Mouse (Mus musculus) liver, embryonic 16.5 days (tissue): ENCODE data around the gene Tmem129. TPM values are rescaled to one million over a fixed set of nuclear protein-coding genes. Genes with fewer than 3 reads are reported as not detected.

Experiments
- ATAC-seq: fragments of 200-750 bp; cut with Nextera tagmentation; 2 replicates; pipeline ENCODE4 v1.8.0; 2017; ENCODE audit warnings: low read depth, mild to moderate bottlenecking, moderate number of reproducible peaks, moderate library complexity
- H3K27ac ChIP-seq: fragments of 300-500 bp; sonication (generic); 2 replicates; pipeline ENCODE4 v1.5.1; 2014; ENCODE audit warnings: mild to moderate bottlenecking, low read length
- H3K27me3 ChIP-seq: fragments of 300-500 bp; sonication (generic); 2 replicates; pipeline ENCODE4 v1.6.1; 2014; ENCODE audit warnings: low read depth, low read length, mixed read lengths; ENCODE audit not compliant: control insufficient read depth, insufficient read depth
- H3K36me3 ChIP-seq: fragments of 300-500 bp; sonication (generic); 2 replicates; pipeline ENCODE4 v1.6.1; 2014; ENCODE audit warnings: mild to moderate bottlenecking; ENCODE audit not compliant: control insufficient read depth, insufficient read depth
- H3K4me1 ChIP-seq: fragments of 300-500 bp; sonication (generic); 2 replicates; pipeline ENCODE4 v1.6.1; 2014; ENCODE audit warnings: low read depth, low read length, mixed read lengths; ENCODE audit not compliant: control insufficient read depth
- H3K4me2 ChIP-seq: fragments of 300-500 bp; sonication (generic); 2 replicates; pipeline ENCODE4 v1.6.1; 2014; ENCODE audit warnings: low read depth, low read length, mixed read lengths
- H3K4me3 ChIP-seq: fragments of 300-500 bp; sonication (generic); 2 replicates; pipeline ENCODE4 v1.5.1; 2014; ENCODE audit warnings: low read depth, mild to moderate bottlenecking, low read length
- H3K9ac ChIP-seq: fragments of 300-500 bp; sonication (generic); 2 replicates; pipeline ENCODE4 v1.6.1; 2014; ENCODE audit warnings: low read depth, low read length
- H3K9me3 ChIP-seq: fragments of 300-500 bp; sonication (generic); replicated peaks from 2 replicates; pipeline ENCODE4 v1.6.1; 2016; ENCODE audit warnings: low read length; ENCODE audit not compliant: control insufficient read depth
- WGBS: fragments of 180-500 bp; shearing (Covaris S2); extraction: QIAGEN DNeasy Blood & Tissue Kit; methylation state at CpG from one replicate; pipeline ENCODE4 v1.1.7; 2014; ENCODE audit not compliant: insufficient replicate concordance; 5-methylcytosine and 5-hydroxymethylcytosine counted together
- polyA plus RNA-seq: library from polyadenylated mRNA; unstranded; fragments of >200 nt; fragmentation: Nextera tagmentation; extraction: Ambion mirVana; gene quantifications from 2 replicates; pipeline ENCODE4 v1.2.1, GENCODE M21; 2015

Gene Tmem129
- polyA plus RNA-seq, 1 experiment from 2014 or later = 21.8 TPM

DNA sequence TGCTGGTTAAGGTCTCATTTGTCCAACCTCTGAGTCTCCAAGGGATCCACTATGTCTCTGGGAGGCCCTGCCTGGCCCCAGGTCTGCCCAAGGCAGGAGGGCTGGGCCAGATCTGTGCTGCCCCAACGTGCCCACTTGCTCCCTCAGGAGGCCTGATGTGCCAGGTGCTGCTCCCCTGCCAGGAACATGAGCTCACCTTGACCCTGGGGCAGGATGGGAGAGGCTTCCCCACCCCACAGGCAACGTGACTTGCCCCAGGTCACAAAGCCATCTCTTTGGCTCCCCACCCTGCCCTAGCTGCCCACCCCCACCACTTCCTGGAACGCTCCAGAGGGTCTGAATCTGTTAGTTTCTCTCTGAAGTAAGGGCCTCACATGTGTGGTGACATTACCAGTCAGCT lies 22.8 kb upstream of the Tmem129 start:
- Histone ChIP-seq H3K27ac (no peak overlapping the region), H3K36me3 (no peaks in the 10 kb centered on the region), H3K4me2 (no peak overlapping the region), H3K4me1 (peaks cover 3% of the 10 kb centered on the region), H3K9me3 (no peaks in the 10 kb centered on the region), H3K4me3 (no peak overlapping the region), H3K9ac (no peak overlapping the region), H3K27me3 (no peaks in the 10 kb centered on the region)
- 19% methylated on average over 3 of the region's 3 CpGs for WGBS
- no peak for ATAC-seq

DNA sequence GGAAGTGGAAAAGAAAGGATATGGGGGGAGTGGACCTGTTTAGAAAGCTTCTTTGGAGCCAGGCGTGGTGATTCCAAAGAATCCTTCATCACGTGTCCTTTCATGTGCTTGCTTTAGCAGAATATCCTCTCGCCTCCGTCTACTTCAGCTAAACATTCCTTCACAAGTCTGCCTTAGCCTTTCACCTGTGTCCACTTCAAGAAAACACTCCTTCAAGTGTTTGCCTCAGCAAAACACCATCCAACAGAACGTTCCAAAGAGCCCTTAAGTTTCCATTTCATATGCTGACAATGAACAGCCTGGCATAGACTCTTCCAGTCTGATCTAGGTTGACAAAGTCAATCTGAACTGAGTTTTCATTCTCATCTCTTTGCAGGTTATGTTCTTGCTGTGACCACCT lies 20.0 kb upstream of the Tmem129 start:
- Histone ChIP-seq H3K4me2 (no peak overlapping the region), H3K27ac (no peak overlapping the region), H3K27me3 (no peaks in the 10 kb centered on the region), H3K4me1 (peaks cover 3% of the 10 kb centered on the region), H3K9ac (no peak overlapping the region), H3K4me3 (no peak overlapping the region), H3K9me3 (no peaks in the 10 kb centered on the region), H3K36me3 (no peaks in the 10 kb centered on the region)
- WGBS = 73% methylated on average over 5 of the region's 5 CpGs
- no peak for ATAC-seq

DNA sequence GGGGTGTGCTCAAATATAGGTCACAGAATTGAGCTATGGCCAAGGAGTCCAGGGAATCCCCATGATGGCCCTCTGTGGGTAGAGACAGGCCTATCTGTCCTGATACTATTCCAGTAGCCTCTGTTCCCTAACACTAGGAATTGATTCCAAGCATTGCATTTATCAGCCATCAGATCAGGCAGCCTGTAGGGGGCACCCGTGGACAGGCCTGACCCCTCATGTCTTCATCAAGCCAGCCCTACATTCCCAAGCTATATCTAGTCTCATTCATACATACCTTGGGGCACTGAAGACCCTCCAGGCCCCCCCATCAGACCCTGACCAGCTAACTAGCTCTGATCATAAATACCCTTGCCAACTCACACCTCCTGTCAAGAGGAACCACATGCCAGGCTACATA lies 17.7 kb upstream of the Tmem129 start:
- 0% methylated on average over 1 of the region's 1 CpGs for WGBS
- ATAC-seq = no peak

DNA sequence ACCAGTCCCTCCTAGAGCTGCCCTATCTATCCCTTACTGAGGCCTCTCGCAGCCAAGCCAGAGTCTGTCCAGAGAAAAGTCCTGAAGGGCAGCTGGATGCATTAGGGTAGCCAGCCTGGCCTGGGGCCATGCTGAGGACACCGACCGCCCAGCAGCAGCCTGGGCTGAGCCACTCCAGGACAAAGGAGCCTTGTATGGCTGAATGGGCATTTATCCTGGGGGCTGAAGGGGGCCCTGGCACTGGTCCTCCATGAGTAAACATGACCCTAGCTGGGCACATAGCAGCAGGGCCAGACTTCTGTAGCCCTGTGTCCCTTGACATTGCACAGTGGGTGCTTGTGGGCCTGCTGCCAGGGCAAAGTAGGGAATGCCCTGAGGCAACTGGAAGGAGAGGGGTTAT lies 16.2 kb upstream of the Tmem129 start:
- no peaks in the 10 kb centered on the region for H3K9me3 ChIP-seq
- no peak overlapping the region for H3K4me3 ChIP-seq
- ATAC-seq = no peak
- H3K36me3 ChIP-seq = peaks cover 36% of the 10 kb centered on the region
- H3K27me3 ChIP-seq = no peaks in the 10 kb centered on the region
- no peak overlapping the region for H3K9ac ChIP-seq
- no peak overlapping the region for H3K27ac ChIP-seq
- no peak overlapping the region for H3K4me2 ChIP-seq
- H3K4me1 ChIP-seq = no peaks in the 10 kb centered on the region
- 85% methylated on average over 3 of the region's 3 CpGs for WGBS

More for the DNA sequence above, 17.7 kb upstream of the Tmem129 start:
- no peak overlapping the region for H3K27ac ChIP-seq
- H3K4me2 ChIP-seq = no peak overlapping the region
- H3K36me3 ChIP-seq = peaks cover 21% of the 10 kb centered on the region
- H3K9ac ChIP-seq = no peak overlapping the region
- H3K9me3 ChIP-seq = no peaks in the 10 kb centered on the region
- no peak overlapping the region for H3K4me3 ChIP-seq
- H3K27me3 ChIP-seq = no peaks in the 10 kb centered on the region
- no peaks in the 10 kb centered on the region for H3K4me1 ChIP-seq

DNA sequence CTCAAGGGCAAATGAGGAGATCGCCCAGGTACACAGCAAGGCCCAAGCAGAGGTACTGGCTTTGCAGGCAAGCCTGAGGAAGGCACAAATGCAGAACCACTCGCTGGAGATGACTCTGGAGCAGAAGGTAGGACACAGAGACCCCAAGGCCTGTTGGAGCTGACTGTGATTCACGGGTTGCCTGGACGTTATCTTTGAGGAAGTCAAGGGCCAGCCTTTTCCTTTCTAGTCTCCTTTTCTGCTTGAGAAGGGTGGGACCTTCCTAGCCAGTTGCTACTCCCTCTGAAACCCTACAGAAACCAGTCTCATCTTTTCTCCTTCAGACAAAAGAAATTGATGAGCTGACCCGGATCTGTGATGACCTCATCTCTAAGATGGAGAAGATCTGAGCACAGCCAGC lies 13.4 kb upstream of the Tmem129 start:
- no peak for ATAC-seq
- H3K27ac ChIP-seq = no peak overlapping the region
- H3K36me3 ChIP-seq = peaks cover 64% of the 10 kb centered on the region
- no peaks in the 10 kb centered on the region for H3K4me1 ChIP-seq
- H3K27me3 ChIP-seq = no peaks in the 10 kb centered on the region
- no peaks in the 10 kb centered on the region for H3K9me3 ChIP-seq
- H3K4me2 ChIP-seq = no peak overlapping the region
- WGBS = 31% methylated on average over 5 of the region's 5 CpGs
- H3K4me3 ChIP-seq = no peak overlapping the region
- no peak overlapping the region for H3K9ac ChIP-seq

DNA sequence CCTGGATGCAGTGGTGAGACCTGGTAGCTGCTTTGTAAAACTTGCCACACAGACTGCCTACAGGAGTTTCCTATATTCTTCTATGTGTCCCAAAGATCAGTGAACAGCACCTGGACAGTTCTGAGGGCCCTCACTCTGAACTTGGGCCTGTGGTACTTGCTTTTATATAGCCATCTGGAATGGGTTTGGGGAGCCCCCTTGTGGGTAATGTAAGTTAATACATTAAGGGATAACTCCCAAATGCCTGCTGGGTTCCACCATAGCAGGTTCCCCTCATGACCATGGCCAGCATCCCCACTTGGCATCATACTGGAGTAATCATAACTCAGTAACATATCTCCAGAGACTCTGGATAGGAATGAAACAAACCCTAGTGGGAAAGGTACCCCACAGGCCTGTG lies 10.0 kb upstream of the Tmem129 start:
- Histone ChIP-seq H3K9ac (no peak overlapping the region), H3K27me3 (no peaks in the 10 kb centered on the region), H3K36me3 (peaks cover 83% of the 10 kb centered on the region), H3K9me3 (no peaks in the 10 kb centered on the region), H3K4me1 (no peaks in the 10 kb centered on the region), H3K4me2 (no peak overlapping the region), H3K4me3 (no peak overlapping the region), H3K27ac (no peak overlapping the region)
- peak; percentile 13; the same call in 1 of the 2 replicates for ATAC-seq

DNA sequence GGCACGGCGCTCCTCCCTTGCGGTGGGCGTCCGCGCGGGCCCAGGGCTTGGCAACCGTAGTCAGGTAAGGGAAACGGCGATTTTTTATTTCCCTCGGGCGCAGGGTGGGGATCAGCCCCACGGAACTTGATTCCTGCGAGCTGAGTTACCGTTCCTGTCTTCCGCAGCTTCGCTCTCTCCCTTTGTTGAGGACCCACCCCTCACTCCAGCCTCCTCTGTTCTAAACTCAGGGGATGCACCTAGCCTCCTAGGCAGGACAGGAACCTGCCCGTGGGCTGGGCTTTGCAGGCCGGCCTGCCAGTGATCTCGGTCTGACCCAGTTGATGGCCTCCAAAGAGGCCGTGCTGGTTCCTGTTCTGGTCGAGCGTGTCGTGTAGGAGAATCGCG lies 441 bp upstream of the Tmem129 start:
- under 1% methylated on average over 26 of the region's 26 CpGs for WGBS
- no peak for ATAC-seq

DNA sequence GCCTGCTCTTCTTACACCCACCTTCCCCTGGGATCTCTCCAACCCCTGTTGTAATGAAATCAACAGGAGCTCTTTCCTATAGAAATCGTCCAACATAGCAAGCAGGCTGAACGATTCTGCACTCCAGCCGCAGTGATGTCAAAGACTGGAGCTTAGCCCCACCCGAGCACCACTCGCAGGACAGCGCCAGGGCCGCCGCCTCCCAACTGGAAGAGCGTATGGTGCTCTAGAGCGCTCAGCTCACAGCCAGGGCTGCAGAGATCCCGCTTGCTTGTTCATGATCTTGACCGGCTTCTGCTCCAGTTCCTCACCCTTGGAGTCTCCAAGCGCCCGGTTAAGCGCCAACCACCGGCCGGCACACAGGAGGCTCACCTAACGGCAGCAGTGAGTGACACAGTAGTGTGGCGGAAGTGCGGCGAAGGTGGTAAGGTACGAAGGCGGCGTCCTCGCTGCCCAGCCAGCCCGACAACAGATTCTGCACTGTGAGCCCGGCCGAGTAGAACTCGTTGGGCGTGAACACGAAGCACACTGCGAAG lies 897 bp downstream of the Tmem129 start:
- Histone ChIP-seq H3K9ac (peak overlapping the region; percentile 94), H3K27me3 (no peaks in the 10 kb centered on the region), H3K4me1 (peaks cover 51% of the 10 kb centered on the region), H3K9me3 (no peaks in the 10 kb centered on the region), H3K4me3 (peak overlapping the region; percentile 94), H3K36me3 (peaks cover 34% of the 10 kb centered on the region), H3K27ac (peak overlapping the region; percentile 98), H3K4me2 (peak overlapping the region; percentile 95)
- peak; percentile 30 for ATAC-seq
- under 1% methylated on average over 32 of the region's 32 CpGs for WGBS

More for the DNA sequence above, 441 bp upstream of the Tmem129 start:
- Histone ChIP-seq H3K4me2 (peak overlapping the region; percentile 74), H3K36me3 (peaks cover 44% of the 10 kb centered on the region), H3K9me3 (no peaks in the 10 kb centered on the region), H3K4me3 (peak overlapping the region; percentile 94), H3K9ac (peak overlapping the region; percentile 90), H3K27ac (peak overlapping the region; percentile 98), H3K4me1 (peaks cover 41% of the 10 kb centered on the region), H3K27me3 (no peaks in the 10 kb centered on the region)

DNA sequence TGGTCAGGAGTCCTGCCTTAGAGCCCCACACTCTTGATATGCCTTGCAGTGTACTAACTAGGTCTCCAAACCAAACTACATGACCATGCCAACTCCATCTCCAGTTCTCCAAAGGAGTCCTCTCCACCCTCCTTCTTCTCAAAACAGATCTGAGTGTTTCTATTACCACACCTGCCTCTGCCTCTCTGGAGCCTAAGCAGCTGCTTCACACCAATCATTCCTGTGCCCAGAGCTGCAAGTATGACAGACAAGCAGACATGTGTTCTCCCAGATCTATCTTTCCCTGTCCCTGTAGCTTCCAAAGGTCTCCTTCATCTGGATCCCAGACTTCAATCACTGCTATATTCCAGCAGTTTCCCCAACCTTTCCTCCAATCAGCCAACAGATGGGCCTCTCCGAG lies 1.5 kb downstream of the Tmem129 start:
- 8% methylated on average over 1 of the region's 1 CpGs for WGBS
- Histone ChIP-seq H3K36me3 (peaks cover 29% of the 10 kb centered on the region), H3K4me3 (peak overlapping the region; percentile 94), H3K4me2 (peak overlapping the region; percentile 95), H3K27ac (peak overlapping the region; percentile 98), H3K9ac (peak overlapping the region; percentile 94), H3K9me3 (no peaks in the 10 kb centered on the region), H3K27me3 (no peaks in the 10 kb centered on the region), H3K4me1 (peaks cover 51% of the 10 kb centered on the region)
- no peak for ATAC-seq
